Mouse (Mus musculus) kidney, adult 18-20 months (tissue): ENCODE data around the gene Cyth1.
A peak's percentile ranks its signal among the peaks of the same experiment; 100 is the strongest.

ENCODE experiments used
- DNase-seq: peaks from one replicate; pipeline ENCODE4 v3.0.0; 2021

Gene Cyth1

GRCm38 (mm10) chr11:118196824-118197388, 51.5 kb downstream of the Cyth1 start:
- DNase-seq, result no peak

- peak; percentile 86 for DNase-seq
These were observed 54.8 kb downstream of the Cyth1 start for GRCm38 (mm10) chr11:118193390-118194147.

GRCm38 (mm10) chr11:118192973-118193372, 55.4 kb downstream of the Cyth1 start:
- no peak for DNase-seq

GRCm38 (mm10) chr11:118182768-118183167, 65.6 kb downstream of the Cyth1 start:
- DNase-seq, result no peak

- no peak for DNase-seq
These were observed 66.0 kb downstream of the Cyth1 start for GRCm38 (mm10) chr11:118182353-118182752.

DNA sequence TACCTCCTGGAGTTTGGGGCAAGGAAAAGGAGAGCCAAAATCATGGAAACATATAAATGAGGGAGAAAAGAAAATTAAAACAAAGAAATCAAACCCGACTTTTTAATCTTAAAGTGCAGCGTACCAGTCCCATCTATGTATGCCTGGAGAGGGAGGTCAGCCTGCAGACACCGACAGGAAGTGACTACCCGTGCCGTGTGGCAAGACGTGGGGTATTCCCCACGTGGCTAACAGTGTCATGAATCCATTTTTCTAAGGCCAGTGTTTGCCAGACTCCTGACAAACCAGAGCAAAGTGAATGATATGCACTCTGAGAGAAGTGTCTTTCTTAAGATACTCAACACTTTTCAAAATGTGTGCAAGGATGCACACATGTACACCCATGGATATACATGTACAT, 68.2 kb downstream of the Cyth1 start:
- no peak for DNase-seq

GRCm38 (mm10) chr11:118178236-118178635, 70.2 kb downstream of the Cyth1 start:
- no peak for DNase-seq

DNA sequence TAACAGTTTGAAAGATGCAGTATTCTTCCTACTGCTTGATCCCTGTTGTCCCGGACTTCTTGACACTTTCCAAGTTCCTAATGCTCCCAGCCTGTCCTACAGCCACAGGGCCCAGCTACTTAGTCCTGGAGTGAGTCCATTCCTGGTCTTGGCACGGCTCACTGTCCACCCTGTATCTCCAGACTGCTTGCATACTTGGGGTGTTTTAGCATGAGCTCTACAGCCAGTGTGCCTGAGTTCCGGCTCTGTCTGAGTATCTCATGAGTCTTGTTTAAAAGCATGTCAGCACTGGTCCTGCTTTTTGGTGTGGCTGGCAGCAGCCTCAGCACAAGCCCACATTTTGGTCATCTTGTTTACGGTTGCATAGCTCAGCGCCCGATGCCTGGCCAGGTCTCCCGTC, 73.6 kb downstream of the Cyth1 start:
- no peak for DNase-seq

- DNase-seq, result no peak
These were observed 75.6 kb downstream of the Cyth1 start for GRCm38 (mm10) chr11:118172768-118173167.

GRCm38 (mm10) chr11:118170333-118170732, 78.1 kb downstream of the Cyth1 start:
- no peak for DNase-seq

DNA sequence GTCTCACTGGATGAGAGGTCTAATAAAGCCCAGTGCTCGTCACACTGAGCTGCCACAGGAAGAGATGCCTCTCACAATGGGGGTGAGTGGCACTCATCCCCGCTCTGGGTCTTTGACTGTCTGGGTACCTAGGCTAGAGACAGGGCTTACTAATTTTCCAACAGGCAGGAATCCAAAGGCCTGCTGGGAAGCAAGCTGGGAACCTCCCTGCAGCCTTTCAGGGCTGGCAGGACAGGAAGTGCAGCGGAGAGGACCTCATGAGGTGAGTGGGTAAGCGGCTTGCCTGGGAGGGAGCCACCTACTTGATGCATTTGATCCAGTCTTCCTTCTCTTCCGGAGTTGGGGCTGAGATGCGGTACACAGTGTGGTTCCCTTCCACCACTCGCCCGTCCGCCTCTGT, 79.7 kb downstream of the Cyth1 start:
- DNase-seq, result no peak

GRCm38 (mm10) chr11:118166626-118167025, 81.8 kb downstream of the Cyth1 start:
- DNase-seq, result no peak

DNA sequence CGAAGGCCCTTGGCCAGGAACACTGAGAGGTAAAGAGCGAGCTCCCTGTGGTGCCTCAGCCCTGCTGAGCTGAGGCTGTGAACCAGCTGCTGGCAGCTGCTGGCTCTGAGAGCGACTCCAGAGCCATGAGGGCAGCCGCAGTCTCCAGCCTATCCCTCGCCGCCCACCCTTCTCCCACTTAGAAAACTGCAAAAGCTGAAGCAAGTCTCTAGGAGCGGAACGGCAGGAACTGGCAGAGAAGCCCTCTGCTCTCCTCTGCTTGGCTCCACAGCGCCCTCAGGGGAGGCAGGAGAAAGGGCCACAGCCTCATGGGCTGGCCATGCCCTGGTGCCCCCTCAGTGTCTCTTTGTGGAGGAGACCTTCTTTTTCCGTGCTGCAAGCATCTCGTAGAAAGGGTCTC, 82.7 kb downstream of the Cyth1 start:
- DNase-seq, result no peak

DNA sequence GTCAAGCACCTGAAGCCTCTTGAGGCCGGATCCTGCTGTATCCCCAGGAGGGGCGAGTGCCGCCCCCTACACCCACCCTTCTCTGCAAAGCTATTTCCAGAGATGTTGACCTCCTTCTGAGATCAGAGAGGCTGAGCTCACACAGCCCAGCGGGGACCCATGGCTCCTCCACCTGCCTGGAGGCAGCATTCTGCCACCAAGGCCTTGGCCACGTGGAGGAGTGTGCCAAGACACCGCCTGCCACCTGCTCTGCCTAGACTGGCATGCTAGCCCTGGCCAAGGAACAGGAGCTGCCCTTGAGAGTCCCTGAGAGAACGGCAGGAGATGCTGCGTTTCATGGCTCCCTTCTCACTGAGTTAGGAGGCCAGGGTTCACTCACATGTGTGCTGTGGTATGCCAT, 83.8 kb downstream of the Cyth1 start:
- no peak for DNase-seq

- DNase-seq, result peak; percentile 20
These were observed 86.1 kb downstream of the Cyth1 start for GRCm38 (mm10) chr11:118162245-118162644.

DNA sequence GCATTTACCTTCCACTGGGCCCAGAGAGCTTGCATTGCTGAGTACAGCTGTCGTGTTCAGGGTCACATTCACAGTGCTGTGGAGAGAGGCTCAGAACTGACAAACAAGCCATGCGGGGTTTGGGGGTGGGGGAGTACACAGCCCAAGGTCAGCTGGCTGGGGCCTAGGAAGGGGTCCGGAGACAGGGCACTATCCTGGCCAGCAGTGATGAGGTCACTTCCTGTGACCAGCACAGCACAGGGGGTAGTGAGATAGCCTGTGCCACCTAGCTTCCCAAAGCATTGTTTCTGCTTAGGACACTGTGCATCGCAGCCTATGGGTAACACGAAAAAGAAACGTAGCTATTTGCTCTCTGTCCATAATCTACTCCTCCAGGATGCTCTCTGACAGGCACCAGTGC, 87.2 kb downstream of the Cyth1 start:
- DNase-seq, result no peak

GRCm38 (mm10) chr11:118160763-118161162, 87.6 kb downstream of the Cyth1 start:
- no peak for DNase-seq

DNA sequence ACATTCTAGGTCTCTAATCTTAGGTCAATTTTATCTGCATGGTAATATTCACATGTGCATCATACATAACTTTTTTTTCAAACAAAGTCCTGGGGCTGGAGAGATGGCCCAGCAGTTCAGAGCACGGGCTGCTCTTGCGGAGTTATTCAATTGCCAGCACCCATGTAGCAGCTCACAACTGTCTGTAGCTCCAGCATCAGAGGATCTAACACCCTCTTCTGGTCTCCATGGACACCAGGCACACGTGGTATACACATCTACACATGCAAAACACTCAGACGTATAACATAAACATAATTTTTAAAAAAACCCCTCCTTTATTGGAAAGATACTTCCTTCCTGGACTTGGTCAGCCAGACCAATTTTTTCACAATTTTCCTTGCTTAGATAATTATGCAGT, 89.6 kb downstream of the Cyth1 start:
- DNase-seq, result no peak

GRCm38 (mm10) chr11:118156480-118157060, 91.8 kb downstream of the Cyth1 start:
- DNase-seq, result no peak

- DNase-seq, result no peak
These were observed 95.4 kb downstream of the Cyth1 start for GRCm38 (mm10) chr11:118152964-118153363.

DNA sequence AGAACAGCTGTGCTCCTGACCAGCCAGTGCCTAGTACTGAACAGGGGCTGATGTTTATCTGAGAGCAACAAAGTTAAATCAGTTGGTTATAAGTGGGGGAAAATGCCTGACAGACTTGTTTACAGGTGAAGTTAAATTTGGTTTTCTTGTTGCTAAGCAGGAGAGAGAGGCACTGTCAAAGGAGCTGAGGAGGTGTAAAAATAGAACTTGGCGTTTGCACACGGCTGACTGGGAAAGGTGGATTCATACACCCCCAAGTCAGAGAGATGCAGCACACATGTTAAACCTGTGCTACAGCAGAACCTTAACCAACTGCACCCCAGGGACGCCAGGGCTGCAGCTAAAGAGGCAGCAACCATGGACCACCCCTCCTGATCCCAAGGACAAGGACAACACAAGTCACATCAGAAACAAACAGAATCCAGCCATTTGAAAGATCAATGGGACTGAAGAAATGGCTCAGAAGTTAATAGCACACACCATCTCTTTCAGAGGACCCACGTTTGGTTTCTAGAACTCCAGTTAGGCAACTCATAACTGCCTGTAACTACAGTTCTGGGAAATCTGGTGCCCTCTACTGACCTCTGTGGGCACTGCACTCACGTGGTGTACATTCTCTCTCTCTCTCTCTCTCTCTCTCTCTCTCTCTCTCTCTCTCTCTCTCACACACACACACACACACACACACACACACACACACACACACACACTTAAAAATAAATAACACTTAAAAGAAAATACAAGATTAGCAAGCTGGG, 96.8 kb downstream of the Cyth1 start:
- DNase-seq, result no peak

GRCm38 (mm10) chr11:118150115-118150701, 98.2 kb downstream of the Cyth1 start:
- no peak for DNase-seq
